Mouse (Mus musculus): Measurements from ENCODE around the gene Spg11. TPM values are rescaled to one million over a fixed set of nuclear protein-coding genes. Genes with fewer than 3 reads are reported as not detected.

The Spg11 gene
- polyA plus RNA-seq (2014; fragmentation: Nextera tagmentation; extraction: Ambion mirVana), result 9.3 and 9.8 TPM in 2 replicates

- DNase-seq (ENCODE audit: low spot score) (peak; percentile 99), ATAC-seq (ENCODE audit: low read depth) (peak; percentile 99)
- no peaks in the 10 kb centered on the region for H3K27me3 ChIP-seq (replicated peaks; ENCODE audit: control insufficient read depth, insufficient read depth, low read length)
- peaks cover 5% of the 10 kb centered on the region; the same call in 1 of the 2 replicates for H3K4me1 ChIP-seq (ENCODE audit: control insufficient read depth, insufficient read depth, low read length)
- no peaks in the 10 kb centered on the region for H3K9me3 ChIP-seq (ENCODE audit: control insufficient read depth, low read length)
- peaks cover 11% of the 10 kb centered on the region for H3K36me3 ChIP-seq (ENCODE audit: control insufficient read depth, insufficient read depth, low read length)
- H3K4me2 ChIP-seq (ENCODE audit: low read depth, low read length), result peak within 1 kb of the TSS; percentile 62
- peak within 1 kb of the TSS; percentile 96 for H3K9ac ChIP-seq (ENCODE audit: low read depth, low read length)
- H3K4me3 ChIP-seq (ENCODE audit: low read depth, low read length), result peak within 1 kb of the TSS; percentile 90
- 2% methylated on average over 33 of the region's 47 CpGs for WGBS
- peak within 1 kb of the TSS; percentile 98 for H3K27ac ChIP-seq (replicated peaks; ENCODE audit: low read depth, low read length)
Observed at GRCm38 (mm10) chr2:122117961-122118958, at the start of gene Spg11. TSS of gene Spg11 (minus strand) at chr2:122118386.

DNA sequence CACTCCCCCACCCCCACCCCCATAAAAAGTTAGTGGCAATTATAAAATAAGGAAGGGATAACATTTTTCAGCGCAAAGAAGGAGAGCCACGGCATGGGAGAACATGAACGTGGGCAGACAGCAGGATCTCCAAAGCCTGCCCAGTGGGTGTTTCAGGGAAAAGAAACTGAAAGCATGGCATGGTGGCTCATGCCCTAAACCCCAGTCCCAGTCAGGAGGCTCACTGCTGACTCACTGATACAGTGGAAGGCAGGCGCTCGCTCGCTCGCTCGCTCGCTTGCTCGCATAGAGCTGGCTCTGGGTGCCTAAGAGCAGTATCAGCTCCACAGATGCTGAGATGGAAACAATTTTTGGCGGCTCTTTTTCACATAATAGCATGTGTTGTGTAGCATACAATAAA lies 46.1 kb upstream of the Spg11 start:
- no peaks in the 10 kb centered on the region for H3K36me3 ChIP-seq (ENCODE audit: control insufficient read depth, insufficient read depth, low read length)
- 86% methylated on average over 11 of the region's 11 CpGs for WGBS
- no peak overlapping the region for H3K4me2 ChIP-seq (ENCODE audit: low read depth, low read length)
- ATAC-seq (ENCODE audit: low read depth), result no peak
- no peaks in the 10 kb centered on the region for H3K27me3 ChIP-seq (replicated peaks; ENCODE audit: control insufficient read depth, insufficient read depth, low read length)
- no peak overlapping the region for H3K4me3 ChIP-seq (ENCODE audit: low read depth, low read length)
- 0 out of 2 replicates have a peak overlapping the region, but pooled peaks have one; percentile 33 for H3K27ac ChIP-seq (replicated peaks; ENCODE audit: low read depth, low read length)
- no peak overlapping the region for H3K9ac ChIP-seq (ENCODE audit: low read depth, low read length)
- no peaks in the 10 kb centered on the region for H3K9me3 ChIP-seq (ENCODE audit: control insufficient read depth, low read length)
- no peak for DNase-seq (ENCODE audit: low spot score)
- peaks cover 5% of the 10 kb centered on the region; the same call in 1 of the 2 replicates for H3K4me1 ChIP-seq (ENCODE audit: control insufficient read depth, insufficient read depth, low read length)

- DNase-seq (ENCODE audit: low spot score) (no peak), ATAC-seq (ENCODE audit: low read depth) (no peak)
- H3K36me3 ChIP-seq (ENCODE audit: control insufficient read depth, insufficient read depth, low read length), result no peaks in the 10 kb centered on the region
- 65% methylated on average over 13 of the region's 13 CpGs for WGBS
- H3K27ac ChIP-seq (replicated peaks; ENCODE audit: low read depth, low read length), result 0 out of 2 replicates have a peak overlapping the region, but pooled peaks have one; percentile 33
- peaks cover 5% of the 10 kb centered on the region; the same call in 1 of the 2 replicates for H3K4me1 ChIP-seq (ENCODE audit: control insufficient read depth, insufficient read depth, low read length)
- no peaks in the 10 kb centered on the region for H3K9me3 ChIP-seq (ENCODE audit: control insufficient read depth, low read length)
- no peak overlapping the region for H3K4me3 ChIP-seq (ENCODE audit: low read depth, low read length)
- H3K27me3 ChIP-seq (replicated peaks; ENCODE audit: control insufficient read depth, insufficient read depth, low read length), result no peaks in the 10 kb centered on the region
- no peak overlapping the region for H3K4me2 ChIP-seq (ENCODE audit: low read depth, low read length)
- H3K9ac ChIP-seq (ENCODE audit: low read depth, low read length), result no peak overlapping the region
Observed at GRCm38 (mm10) chr2:122163430-122164195, 45.4 kb upstream of the Spg11 start.

DNA sequence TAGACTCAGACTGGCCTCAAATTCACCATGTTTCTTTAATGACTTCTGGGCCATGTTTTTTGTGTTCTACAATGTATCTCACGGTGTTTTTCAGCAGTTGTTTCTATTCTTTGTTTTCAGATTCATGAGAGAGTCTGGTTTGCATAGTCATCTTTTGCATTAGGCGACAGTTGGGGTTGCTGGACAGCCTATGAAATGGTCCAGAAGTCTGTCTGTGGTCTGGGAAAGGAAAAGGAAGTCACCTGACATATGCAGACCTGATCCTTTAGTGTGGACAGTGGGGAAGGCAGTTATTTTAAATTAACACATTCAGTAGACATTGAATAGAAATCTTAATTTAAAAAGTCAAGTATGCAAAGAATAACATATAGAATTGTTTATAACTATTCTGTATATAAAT lies 44.3 kb upstream of the Spg11 start:
- WGBS, result 81% methylated on average over 2 of the region's 2 CpGs
- ATAC-seq (ENCODE audit: low read depth) (no peak), DNase-seq (ENCODE audit: low spot score) (no peak)
- Histone ChIP-seq H3K36me3 (ENCODE audit: control insufficient read depth, insufficient read depth, low read length) (no peaks in the 10 kb centered on the region), H3K9ac (ENCODE audit: low read depth, low read length) (no peak overlapping the region), H3K27ac (replicated peaks; ENCODE audit: low read depth, low read length) (no peak overlapping the region), H3K4me1 (ENCODE audit: control insufficient read depth, insufficient read depth, low read length) (peaks cover 5% of the 10 kb centered on the region; the same call in 1 of the 2 replicates), H3K4me2 (ENCODE audit: low read depth, low read length) (no peak overlapping the region), H3K4me3 (ENCODE audit: low read depth, low read length) (no peak overlapping the region), H3K9me3 (ENCODE audit: control insufficient read depth, low read length) (no peaks in the 10 kb centered on the region), H3K27me3 (replicated peaks; ENCODE audit: control insufficient read depth, insufficient read depth, low read length) (no peaks in the 10 kb centered on the region)

DNA sequence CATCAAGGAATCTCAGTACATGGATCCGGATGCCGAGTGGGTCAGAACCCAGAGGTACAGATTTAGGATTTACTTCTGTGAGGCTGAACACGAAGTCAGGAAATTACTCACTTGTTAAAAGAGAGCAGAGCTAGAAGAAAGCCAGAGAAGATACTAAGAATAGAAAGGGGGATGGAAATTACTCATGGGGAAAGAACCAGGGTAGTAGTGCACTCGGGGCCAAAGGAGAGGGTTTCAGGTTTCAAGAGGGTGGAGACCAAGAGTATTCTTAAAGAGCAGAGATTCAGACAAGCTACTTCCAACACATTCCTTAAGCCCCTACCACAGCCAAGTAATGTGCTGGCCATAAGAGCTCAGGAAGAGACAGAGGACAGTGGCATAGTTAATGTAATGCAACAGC lies 43.4 kb upstream of the Spg11 start:
- Histone ChIP-seq H3K36me3 (ENCODE audit: control insufficient read depth, insufficient read depth, low read length) (no peaks in the 10 kb centered on the region), H3K9ac (ENCODE audit: low read depth, low read length) (no peak overlapping the region), H3K27me3 (replicated peaks; ENCODE audit: control insufficient read depth, insufficient read depth, low read length) (no peaks in the 10 kb centered on the region), H3K27ac (replicated peaks; ENCODE audit: low read depth, low read length) (no peak overlapping the region), H3K4me2 (ENCODE audit: low read depth, low read length) (no peak overlapping the region), H3K9me3 (ENCODE audit: control insufficient read depth, low read length) (no peaks in the 10 kb centered on the region), H3K4me1 (ENCODE audit: control insufficient read depth, insufficient read depth, low read length) (peaks cover 5% of the 10 kb centered on the region; the same call in 1 of the 2 replicates), H3K4me3 (ENCODE audit: low read depth, low read length) (no peak overlapping the region)
- DNase-seq (ENCODE audit: low spot score) (peak; percentile 38), ATAC-seq (ENCODE audit: low read depth) (peak; percentile 38; the same call in 1 of the 2 replicates)
- 41% methylated on average over 4 of the region's 4 CpGs for WGBS

DNA sequence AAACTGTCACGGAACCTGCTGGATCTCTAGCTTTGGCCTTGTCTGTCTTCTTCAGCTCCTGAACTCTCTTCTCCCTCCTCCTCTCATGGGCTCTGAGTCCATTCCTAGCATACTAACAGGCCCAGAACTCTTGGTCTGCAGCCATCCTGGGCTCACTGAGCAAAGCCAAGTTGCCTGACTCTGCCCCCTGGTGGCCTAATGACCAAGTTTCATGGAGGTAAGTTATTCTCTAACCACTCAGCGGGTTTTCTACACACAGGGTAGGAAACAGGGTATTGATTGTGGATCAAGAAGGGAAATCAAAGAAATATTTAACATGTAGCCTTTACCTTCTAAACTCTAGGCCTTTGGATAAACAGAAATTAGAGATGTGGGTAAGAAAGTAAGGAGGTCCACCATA lies 42.5 kb upstream of the Spg11 start, which contains the start of gene Trim69:
Trim69 (plus strand) TSS at position 21 of the 400 bp plus-strand sequence.
- Histone ChIP-seq H3K36me3 (ENCODE audit: control insufficient read depth, insufficient read depth, low read length) (no peaks in the 10 kb centered on the region), H3K4me3 (ENCODE audit: low read depth, low read length) (no peak within 1 kb of the TSS), H3K27me3 (replicated peaks; ENCODE audit: control insufficient read depth, insufficient read depth, low read length) (no peaks in the 10 kb centered on the region), H3K4me2 (ENCODE audit: low read depth, low read length) (no peak within 1 kb of the TSS), H3K9ac (ENCODE audit: low read depth, low read length) (no peak within 1 kb of the TSS), H3K27ac (replicated peaks; ENCODE audit: low read depth, low read length) (no peak within 1 kb of the TSS), H3K9me3 (ENCODE audit: control insufficient read depth, low read length) (no peaks in the 10 kb centered on the region), H3K4me1 (ENCODE audit: control insufficient read depth, insufficient read depth, low read length) (peaks cover 5% of the 10 kb centered on the region; the same call in 1 of the 2 replicates)
- WGBS, result 52% methylated on average over 2 of the region's 2 CpGs
- peak; percentile 54; the same call in 1 of the 2 replicates for ATAC-seq (ENCODE audit: low read depth)
- DNase-seq (ENCODE audit: low spot score), result peak; percentile 82

GRCm38 (mm10) chr2:122159667-122160066 lies 41.5 kb upstream of the Spg11 start:
- no peaks in the 10 kb centered on the region for H3K27me3 ChIP-seq (replicated peaks; ENCODE audit: control insufficient read depth, insufficient read depth, low read length)
- peaks cover 5% of the 10 kb centered on the region; the same call in 1 of the 2 replicates for H3K4me1 ChIP-seq (ENCODE audit: control insufficient read depth, insufficient read depth, low read length)
- no peaks in the 10 kb centered on the region for H3K9me3 ChIP-seq (ENCODE audit: control insufficient read depth, low read length)
- no peak overlapping the region for H3K4me2 ChIP-seq (ENCODE audit: low read depth, low read length)
- no peak for DNase-seq (ENCODE audit: low spot score)
- no peak for ATAC-seq (ENCODE audit: low read depth)
- H3K36me3 ChIP-seq (ENCODE audit: control insufficient read depth, insufficient read depth, low read length), result no peaks in the 10 kb centered on the region
- H3K27ac ChIP-seq (replicated peaks; ENCODE audit: low read depth, low read length), result no peak overlapping the region
- no peak overlapping the region for H3K4me3 ChIP-seq (ENCODE audit: low read depth, low read length)
- H3K9ac ChIP-seq (ENCODE audit: low read depth, low read length), result no peak overlapping the region
- 80% methylated on average over 6 of the region's 6 CpGs for WGBS

- peak; percentile 84 for DNase-seq (ENCODE audit: low spot score)
- H3K4me3 ChIP-seq (ENCODE audit: low read depth, low read length), result no peak overlapping the region
- no peak overlapping the region for H3K4me2 ChIP-seq (ENCODE audit: low read depth, low read length)
- peaks cover 3% of the 10 kb centered on the region; the same call in 1 of the 2 replicates for H3K36me3 ChIP-seq (ENCODE audit: control insufficient read depth, insufficient read depth, low read length)
- no peak overlapping the region for H3K27ac ChIP-seq (replicated peaks; ENCODE audit: low read depth, low read length)
- no peaks in the 10 kb centered on the region for H3K27me3 ChIP-seq (replicated peaks; ENCODE audit: control insufficient read depth, insufficient read depth, low read length)
- H3K9ac ChIP-seq (ENCODE audit: low read depth, low read length), result no peak overlapping the region
- H3K4me1 ChIP-seq (ENCODE audit: control insufficient read depth, insufficient read depth, low read length), result peaks cover 5% of the 10 kb centered on the region; the same call in 1 of the 2 replicates
- 29% methylated on average over 6 of the region's 6 CpGs for WGBS
- no peaks in the 10 kb centered on the region for H3K9me3 ChIP-seq (ENCODE audit: control insufficient read depth, low read length)
- ATAC-seq (ENCODE audit: low read depth), result peak; percentile 77
Observed at GRCm38 (mm10) chr2:122158362-122158802, 40.2 kb upstream of the Spg11 start.
